Mouse (Mus musculus) adrenal gland, adult 18-20 months (tissue): ENCODE results near the gene Gm28043. TPM values are rescaled to one million over a fixed set of nuclear protein-coding genes. Genes with fewer than 3 reads are reported as not detected.
A peak's percentile ranks its signal among the peaks of the same experiment; 100 is the strongest.

Source experiments
- DNase-seq, 2 experiments: peaks; one replicate each; pipeline ENCODE4 v3.0.0; 2021 to 2022; ENCODE audit warnings: low spot score in 2 of 2
- total RNA-seq, 2 experiments: library from RNA; stranded (reverse); gene quantifications; 1 replicate in 1 of 2; 2 replicates in 1 of 2; pipeline ENCODE4 v1.2.3; 2021

Gene Gm28043
- total RNA-seq, 2 experiments from 2014 or later, result 2.3 to 3.0 TPM

DNA sequence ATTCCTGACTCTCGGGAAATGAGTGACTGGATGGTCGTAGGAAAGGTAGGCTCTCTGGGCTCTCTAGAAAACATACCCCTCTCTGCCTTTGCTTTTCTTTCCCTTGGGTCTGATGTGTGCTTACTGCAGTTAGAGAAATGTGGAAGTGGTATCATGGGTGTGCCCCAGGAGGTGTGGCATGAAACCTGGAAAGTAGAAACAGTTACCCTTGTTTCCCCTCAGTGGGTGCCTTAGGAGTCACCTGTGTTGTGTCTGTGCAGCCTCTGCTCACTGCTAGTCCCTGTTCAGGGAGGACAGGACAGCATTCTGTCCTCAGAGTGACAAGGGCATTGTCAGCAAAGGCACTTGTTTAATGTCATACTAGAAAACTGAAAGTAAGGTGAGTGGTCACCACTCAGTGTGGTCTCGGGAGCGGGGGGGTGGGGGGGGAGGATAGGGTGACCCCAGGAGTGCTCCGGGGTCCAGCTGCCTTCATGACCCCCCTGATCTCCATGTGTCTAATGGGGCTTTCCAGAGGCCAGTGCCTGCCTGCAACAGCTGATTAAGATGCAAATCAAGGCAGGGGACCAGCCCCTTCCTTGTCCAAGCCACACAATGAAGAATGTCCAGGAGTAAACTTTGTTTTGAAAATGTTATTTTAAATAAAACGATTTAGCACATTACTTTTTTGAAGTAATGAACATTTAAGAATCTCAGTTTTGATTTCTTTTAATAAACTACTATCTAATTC, 64.5 kb downstream of the Gm28043 start:
- no peak for DNase-seq

DNA sequence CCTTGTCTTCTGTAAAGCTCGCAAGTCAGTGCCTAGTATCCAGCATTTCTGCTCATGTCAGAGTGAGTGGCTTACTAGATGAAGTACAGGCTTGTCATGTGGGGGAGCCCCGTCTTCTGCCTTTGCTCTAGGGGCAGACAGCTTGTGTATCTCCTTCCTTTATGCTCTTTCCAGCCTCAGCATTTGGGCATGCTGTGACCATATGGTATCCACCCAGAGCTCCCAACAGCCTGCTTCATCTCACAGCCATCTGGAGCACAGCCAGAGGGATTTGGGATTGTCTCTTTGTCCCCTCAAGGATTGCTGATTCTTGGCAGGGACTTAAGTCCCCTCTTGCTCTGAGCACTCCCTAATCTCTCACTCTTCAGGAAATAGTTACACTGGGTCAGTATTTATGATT, 65.5 kb downstream of the Gm28043 start:
- no peak for DNase-seq

DNA sequence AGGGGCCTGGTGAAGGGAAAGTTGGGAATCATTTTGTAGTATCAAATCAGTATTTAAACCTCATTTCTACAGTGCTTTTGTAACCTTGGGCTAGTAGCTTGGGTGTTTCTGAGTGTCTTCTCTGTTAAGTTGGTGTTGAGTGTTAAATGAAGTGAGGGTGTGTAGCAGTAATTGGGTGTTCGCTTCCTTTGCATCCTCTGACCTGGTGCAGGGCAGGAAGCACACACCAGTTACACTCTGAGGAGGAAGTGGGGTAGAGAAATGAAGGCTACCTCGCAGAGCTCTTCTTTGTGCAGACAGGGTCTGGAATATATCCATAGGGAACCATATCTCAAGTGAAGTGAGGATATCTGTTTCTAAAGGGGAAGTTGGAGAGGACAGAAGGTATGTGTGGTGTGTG, 66.2 kb downstream of the Gm28043 start:
- DNase-seq, result no peak

DNA sequence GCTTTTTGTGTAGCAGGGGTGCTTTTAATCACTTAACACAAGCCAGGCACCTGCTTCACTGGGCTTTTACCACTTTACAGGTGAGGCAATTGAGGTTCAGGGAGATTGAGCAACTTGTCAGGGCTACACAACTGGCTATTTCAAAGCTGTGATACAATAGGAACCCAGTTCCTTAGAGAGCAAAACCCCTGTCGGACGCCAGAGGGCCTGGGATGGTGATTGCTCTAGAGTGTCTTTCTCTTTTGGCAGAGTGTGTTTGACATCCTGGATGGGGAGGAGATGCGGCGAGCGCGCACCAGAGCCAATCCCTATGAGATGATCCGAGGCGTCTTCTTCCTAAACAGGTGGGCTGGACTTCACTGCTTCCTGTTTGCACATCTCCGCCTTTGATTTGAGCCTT, 67.0 kb downstream of the Gm28043 start:
- no peak for DNase-seq

DNA sequence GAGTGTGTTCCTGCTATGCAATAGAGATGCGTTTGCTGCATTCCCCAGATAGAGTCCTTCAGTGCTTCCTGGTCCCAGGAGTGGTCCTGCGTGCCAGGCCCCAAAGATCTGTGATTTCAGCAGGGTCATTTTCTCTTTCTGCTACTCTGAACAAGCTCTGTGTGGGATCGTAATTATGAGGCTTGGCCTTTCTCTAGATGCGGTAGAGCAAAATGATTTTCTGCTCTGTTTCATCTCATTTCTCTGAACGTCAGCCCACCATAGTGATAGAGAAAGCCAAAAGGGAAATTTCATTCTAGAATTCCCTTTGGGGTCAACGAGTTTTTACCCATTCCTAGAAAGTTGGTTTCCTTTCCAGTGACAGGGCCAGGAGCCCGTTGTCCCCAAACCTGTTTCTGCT, 67.6 kb downstream of the Gm28043 start:
- DNase-seq, result no peak

DNA sequence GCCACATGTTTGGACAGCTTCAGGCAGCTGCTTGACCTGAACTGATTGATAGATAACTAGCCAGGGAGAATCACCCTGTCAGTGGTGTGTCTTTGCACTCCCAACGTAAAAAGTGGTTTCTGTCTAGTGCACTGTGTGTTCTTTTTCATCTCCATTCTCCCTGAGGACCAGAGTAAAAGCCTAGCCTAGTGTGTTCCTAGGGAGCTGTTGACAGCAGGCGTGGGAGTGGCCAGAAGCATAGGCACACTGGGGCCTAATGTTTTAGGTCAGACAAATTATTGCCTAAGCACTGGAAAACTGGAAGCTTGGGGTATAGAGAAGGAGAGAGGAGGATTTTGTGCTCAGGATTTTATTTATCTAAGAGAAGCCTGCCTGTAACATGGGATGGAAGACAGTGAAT, 68.5 kb downstream of the Gm28043 start:
- DNase-seq, result no peak

DNA sequence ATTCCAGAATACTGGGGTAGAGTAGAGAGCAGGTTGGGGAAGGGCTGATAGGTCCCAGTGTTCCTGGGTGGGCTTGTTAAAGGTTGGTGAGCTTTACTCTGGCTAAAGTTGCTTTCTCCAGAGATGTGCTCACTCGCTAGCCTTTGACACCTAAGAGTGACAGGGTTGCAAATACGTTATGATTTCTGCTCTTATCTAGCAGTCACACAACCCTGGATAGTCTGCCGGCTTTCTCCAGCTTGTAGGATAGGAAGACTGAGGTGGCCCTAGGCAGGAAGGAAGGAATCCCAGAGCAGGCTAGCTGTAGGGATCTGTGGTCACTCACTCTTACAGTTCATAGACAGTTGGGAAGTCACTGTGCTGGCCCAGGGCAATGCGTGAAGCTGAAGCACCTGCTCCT, 69.6 kb downstream of the Gm28043 start:
- DNase-seq, result no peak

DNA sequence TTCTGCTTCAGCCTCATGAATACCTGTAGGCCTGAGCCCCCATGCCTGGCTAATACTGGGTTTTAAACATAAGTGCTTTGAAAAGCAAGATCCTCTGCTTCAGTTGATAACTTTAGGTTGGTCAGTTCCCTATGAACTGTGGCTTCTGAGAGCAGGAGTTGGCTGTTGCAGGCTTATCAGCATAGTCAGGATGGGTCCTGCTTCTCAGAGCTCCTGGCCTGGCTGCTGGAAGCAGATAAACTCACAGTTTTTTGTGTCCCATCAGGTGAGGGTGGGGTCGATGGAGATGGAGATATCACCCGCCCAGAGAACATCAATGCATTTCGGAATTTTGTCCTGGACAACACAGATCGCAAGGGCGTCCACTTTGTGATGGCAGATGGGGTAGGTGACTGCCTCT, 72.1 kb downstream of the Gm28043 start:
- no peak for DNase-seq

DNA sequence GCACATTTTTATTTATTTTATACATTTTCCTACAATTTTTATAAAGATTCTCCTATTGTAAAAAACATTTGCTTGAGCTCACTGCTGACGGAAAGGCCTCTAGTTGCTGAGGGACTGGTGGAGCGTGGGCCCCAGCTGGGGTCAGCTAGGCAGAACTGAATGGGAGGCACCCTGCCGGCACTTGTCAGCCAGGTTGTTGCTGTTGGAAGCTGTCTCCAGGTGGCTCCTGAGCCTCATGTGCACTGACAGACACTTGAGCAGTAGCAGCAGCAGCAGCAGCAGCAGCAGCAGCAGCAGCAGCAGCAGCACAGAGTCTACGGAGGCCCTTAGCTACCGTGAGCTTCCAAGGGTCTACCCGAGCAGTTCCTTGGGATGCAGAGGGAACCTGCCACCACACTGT, 72.7 kb downstream of the Gm28043 start:
- DNase-seq, result no peak

DNA sequence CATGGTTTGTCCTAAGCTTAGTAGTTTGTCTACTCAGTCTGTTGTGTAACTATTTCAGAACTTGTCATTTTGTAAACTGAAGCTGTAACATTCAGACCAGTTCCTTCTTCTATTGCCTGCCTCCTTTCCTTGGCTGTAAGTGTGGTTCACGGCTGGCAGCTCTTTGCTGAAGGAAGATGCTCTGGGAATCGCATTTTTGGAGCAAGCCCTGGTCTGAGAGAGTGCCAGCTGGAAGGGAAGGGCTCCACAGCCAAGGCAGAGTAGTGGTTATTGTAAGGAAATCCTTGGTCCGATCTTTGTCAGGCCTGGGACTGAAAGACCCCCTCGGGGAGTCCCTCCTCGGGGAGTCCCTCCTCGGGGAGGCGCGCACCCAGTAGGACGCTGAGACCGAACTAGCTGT, 73.9 kb downstream of the Gm28043 start:
- no peak for DNase-seq

DNA sequence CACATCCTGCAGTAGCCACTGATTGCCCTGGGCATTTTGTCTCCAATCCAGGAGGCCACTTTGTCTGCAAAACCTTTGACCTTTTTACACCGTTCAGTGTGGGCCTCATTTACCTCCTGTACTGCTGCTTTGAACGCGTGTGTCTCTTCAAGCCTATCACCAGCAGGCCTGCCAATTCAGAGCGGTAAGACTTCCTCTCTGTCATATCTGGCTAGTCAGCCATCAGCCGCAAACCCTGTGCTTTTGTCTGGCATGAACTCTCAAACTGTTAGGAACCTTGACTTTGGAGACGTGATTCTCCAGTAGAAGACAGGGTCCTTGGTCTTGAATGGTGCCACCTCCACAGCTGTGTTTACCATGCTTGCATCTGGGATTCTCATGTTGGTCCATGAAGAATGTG, 75.6 kb downstream of the Gm28043 start:
- no peak for DNase-seq

DNA sequence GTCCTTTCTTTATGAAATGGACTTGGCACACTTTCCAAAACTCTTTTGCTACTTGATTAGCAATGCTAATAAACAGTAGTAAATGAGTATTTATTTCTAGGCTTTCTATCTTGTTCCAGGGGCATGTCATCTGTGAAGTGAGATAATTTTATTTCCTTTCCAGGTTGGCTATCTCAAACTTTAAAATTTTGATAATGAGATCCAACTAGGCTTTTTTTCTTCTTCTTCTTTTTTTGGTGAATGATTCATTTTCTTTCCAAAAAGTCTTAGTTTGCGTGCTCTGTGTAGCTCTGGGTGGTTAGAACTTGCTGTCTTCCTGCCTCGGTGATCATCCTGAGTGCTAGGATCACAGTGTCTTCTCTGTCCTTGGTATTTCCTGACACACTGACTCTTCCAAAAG, 78.2 kb downstream of the Gm28043 start:
- DNase-seq, result no peak

DNA sequence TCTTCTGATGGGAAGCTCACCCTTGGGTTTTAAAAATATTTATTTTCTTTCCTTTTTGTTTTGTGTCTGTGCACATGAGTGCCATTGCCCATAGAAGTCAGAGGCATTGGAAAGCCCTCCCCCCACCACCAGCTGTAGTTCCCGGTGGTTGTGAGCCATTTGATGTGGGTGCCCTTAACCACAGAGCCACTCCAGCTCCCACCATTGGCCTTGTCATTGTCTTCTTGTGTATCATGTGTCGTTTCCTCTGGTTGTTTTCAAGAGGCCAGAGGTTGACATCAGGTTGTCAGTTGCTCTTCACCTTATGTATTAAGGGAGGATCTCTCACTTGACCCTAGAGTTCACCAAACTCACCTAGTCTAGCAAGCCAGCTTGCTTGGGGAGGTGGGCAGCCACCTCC, 78.9 kb downstream of the Gm28043 start:
- DNase-seq, result no peak

DNA sequence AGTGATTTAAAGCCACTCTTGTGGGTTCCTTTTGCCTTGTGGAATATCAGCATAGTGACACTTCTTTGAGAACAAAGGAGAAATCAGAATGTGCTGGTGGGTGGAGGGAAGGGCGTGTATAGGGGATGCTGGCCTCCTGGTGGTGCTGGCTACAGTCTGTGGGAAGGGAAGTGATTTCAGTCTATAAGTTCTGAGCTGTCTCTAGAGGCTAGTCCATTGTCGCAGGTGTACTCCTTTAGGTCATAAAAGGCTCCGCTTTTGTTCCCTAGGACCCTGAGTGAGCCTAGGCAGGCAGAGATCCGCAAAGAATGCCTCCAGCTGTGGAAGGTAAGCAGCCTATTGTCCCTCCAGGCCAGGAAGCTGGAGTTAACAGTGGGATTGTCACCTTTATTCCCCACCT, 79.8 kb downstream of the Gm28043 start:
- no peak for DNase-seq

DNA sequence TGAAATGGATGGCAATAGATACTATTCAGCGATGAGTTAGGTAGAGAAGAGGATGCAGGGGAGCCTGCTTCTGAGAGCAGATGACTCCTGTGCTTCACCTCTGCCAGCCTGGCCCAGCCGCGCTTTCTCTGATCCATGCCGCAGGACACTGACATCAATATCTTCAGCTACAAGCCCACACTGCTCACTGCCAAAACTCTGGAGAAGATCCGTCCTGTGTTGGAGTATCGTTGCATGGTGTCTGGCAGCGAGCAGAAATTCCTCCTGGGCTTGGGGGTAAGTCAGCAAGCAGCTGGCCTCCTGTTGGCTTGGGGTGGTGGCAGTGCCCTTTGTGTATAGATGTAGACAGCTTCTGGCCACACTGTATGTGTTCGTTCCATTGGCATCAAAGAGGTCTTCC, 82.3 kb downstream of the Gm28043 start:
- DNase-seq, result no peak

DNA sequence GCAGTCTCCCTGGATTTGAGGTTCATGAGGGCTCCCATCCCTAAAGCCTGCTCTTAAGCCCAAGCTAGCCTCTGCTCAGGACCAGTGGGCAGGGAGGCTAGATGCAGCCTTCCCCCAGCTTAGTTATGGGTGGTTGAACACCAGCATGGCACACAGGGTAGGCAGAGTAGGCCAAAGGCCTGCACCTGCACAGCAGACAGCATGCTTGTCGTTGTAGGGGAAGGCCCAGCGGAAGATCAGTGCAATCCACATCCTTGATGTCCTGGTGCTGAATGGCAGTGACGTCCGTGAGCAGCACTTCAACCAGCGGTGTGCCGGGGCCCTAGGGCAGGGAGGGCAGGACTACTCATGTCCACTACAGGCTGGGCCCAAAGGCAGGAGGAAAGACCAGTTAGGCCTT, 83.7 kb downstream of the Gm28043 start:
- DNase-seq, result no peak

DNA sequence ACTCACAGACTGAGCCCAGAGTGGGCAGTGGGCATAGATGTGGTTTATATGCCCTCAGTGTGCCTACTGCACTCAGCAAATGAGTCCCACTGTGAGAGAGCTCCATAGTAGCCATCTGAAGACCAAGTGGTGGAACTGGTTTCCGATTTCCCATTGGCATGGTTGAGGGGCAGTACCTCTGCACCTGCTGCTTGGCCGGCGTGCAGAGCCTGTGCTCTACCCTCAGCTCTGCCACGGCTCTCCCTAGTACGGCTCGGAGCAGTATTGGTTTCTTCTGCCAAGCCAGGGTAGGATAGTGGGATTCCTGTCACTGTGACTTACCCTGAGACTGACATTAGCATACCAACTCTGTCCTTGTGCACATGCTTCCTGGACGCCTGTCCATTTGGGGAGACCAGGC, 85.9 kb downstream of the Gm28043 start:
- DNase-seq, result no peak

DNA sequence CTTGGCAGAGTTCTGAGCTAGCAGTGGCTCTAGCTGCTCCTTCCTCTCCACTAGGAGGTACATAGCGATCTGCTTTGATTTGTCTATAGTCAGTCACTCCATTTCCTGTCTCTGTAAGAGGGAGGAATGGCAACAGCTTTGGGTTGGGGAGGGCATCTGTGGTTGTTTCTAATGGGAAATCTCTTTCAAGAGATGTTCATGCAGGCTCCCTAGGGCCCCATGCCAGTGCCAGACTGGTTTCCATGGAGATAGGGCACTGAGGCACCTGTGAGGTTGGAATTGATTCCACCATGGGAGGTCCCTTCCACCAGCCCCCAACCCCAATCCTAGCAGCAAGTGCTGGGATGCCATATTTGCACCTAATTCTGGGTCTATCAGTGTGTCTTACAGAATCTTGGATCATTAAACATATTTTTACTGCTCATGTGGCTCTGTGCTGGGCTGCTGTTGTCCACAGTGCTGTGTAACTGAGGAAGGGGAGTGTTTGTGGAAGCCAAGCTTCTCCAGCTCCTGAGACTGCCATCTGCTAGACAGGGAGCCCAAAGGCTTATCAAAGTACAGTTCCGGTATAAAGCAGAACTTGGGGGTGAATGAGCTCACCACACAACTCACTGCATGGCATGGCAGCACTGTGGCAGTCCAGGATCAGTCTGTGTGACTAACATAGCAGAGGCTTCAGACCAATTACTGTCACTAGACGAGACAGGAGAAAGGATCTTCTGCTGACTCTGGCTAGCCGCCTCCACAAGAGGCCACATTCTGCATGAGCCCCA, 88.4 kb downstream of the Gm28043 start:
- DNase-seq, result no peak

DNA sequence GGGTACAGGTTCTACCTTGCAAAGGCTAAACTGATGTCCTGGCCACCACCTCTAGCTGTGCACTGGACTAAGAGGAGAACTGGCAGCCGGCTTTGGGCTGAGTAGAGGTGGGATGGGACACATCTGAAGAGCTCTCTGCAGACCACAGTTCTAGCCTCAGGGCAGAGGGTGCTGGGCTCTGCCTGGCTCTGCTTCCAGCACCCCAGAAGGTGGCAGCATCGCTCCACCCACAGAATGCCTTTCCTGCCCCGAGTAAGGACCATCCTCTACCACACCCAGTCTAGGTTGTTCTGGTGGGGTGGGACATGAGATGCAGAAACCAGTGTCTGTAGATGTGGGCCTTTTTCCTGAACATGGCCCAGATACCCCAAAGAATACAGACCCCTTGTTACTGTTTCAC, 90.1 kb downstream of the Gm28043 start:
- peak; percentile 48 to 54 for DNase-seq

DNA sequence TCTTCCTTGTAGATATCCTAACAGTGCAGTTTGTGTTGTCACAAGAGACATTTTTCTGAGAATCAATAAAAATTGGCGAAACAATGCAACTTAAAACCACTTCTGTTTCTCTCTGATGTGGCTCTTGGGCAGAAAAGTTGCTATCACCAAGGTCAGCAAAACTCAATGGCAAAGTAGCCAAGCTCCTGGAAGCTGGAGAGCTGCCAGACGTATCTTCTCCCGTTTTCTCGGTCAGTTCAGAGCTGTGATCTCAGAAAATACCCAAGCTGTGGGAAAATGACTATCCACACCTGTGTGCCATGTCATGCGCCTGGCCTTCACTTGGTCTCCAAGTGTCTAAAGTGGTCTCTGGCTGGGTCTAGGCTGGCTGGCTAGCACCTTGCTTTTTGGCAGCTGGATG, 91.2 kb downstream of the Gm28043 start:
- no peak for DNase-seq

DNA sequence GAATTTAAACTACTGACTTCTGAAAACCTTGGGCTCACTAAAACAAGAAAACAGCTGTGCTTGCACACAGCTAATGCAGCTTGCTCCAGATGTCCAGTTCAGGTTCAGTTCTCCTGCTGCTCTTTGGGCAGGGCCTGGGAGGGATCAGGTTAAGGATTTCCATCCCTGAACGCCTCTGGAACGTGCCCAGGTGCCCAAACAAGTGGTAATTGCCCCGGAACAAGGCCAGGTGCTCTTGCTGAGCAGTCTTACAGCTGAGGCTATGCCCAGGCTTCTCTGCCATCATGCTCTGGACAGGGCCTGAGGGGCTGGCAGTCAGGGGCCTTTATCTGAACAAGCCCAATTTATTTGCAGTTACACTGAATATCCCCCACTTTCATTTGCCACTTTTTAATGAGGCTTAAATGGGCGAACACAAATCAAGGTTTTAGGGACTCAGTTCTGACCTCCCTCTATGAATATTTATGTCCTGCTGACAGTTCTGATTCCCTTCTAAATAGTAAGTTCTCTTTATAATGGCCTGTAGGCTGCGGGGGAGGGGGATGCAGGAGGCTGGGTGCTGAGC, 92.4 kb downstream of the Gm28043 start:
- no peak for DNase-seq

DNA sequence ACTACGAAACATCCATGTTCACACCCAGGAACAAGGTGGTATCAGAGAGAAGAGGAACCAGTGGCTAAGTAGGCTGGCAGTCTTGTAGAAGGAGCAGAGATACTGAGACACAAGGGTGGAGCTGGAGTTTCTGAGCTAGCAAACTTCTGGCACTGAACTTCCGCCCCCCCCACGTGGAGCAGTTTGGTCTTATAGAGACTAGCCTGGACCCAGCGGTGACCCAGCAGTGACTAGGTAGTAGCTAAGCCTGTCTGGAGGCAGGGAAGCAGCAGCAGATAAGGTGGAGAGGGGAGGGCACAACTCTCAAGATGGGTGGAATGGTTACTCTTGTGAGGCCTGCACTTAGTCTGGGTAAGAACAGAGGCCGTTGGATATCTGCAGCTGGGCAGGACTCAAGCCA, 94.1 kb downstream of the Gm28043 start:
- no peak for DNase-seq
